12 mouse cellular contexts compared by ENCODE assay signal in genomic region chr16:22164446-22164845, GRCm38 (mm10). TPM values are rescaled to one million over a fixed set of nuclear protein-coding genes. Genes with fewer than 3 reads are reported as not detected.
DNase-seq lines count a peak whose midpoint lies in the region; ATAC-seq and TF ChIP-seq lines count a peak whose summit lies in the region.
"Had no signal": no experiment of that assay in that cellular context is flagged by ENCODE, and none has a peak within 500 bp of the region (broad histone marks: within the 10 kb centered on the region; RNA-seq: fewer than 3 reads in every experiment).

No protein-coding gene starts in this region.

- no peak for DNase-seq in hindbrain, embryonic 11.5 days (ENCODE audit: low spot score)
- no peak for DNase-seq in neural tube, embryonic 11.5 days (ENCODE audit: low spot score)
- no peak for DNase-seq in neural tube, embryonic 10.5 days (ENCODE audit: extremely low spot score, low spot score)
- DNase-seq in intestine, embryonic 14.5 days (ENCODE audit: low spot score) = no peak
- DNase-seq in stomach, postnatal 0 days (ENCODE audit: low spot score) = no peak
- DNase-seq in cerebellum, postnatal 10 days = no peak
- DNase-seq in urinary bladder, postnatal 4 days (ENCODE audit: low spot score in 2 of 2) = no peak
- DNase-seq: cerebellum, postnatal 36 days; lung, postnatal 10 days; thymus, postnatal 14 days had no signal

- no peaks in the 10 kb centered on the region; the same call in 1 of the 2 replicates for H3K4me1 ChIP-seq in hindbrain, embryonic 11.5 days (replicated peaks; ENCODE audit: control insufficient read depth, insufficient read depth, low read length)
- peaks cover 14% of the 10 kb centered on the region for H3K4me1 ChIP-seq in hindbrain, embryonic 16.5 days (ENCODE audit: control insufficient read depth, insufficient read depth, low read depth, low read length)
- peaks cover 3% of the 10 kb centered on the region; the same call in 1 of the 2 replicates for H3K4me1 ChIP-seq in neural tube, embryonic 11.5 days (ENCODE audit: control insufficient read depth, insufficient read depth, low read length)
- H3K4me1 ChIP-seq in intestine, embryonic 14.5 days (replicated peaks; ENCODE audit: control insufficient read depth, insufficient read depth, low read length) = peaks cover 14% of the 10 kb centered on the region
- no peaks in the 10 kb centered on the region for H3K4me1 ChIP-seq in stomach, postnatal 0 days (replicated peaks; ENCODE audit: control insufficient read depth, insufficient read depth)

- H3K27ac ChIP-seq in hindbrain, embryonic 11.5 days (ENCODE audit: low read depth, low read length) = no peak overlapping the region
- H3K27ac ChIP-seq in hindbrain, embryonic 16.5 days (ENCODE audit: low read depth, low read length) = no peak overlapping the region
- no peak overlapping the region for H3K27ac ChIP-seq in neural tube, embryonic 11.5 days (ENCODE audit: low read depth, low read length)
- no peak overlapping the region for H3K27ac ChIP-seq in intestine, embryonic 14.5 days (ENCODE audit: low read depth)
- no peak overlapping the region for H3K27ac ChIP-seq in stomach, postnatal 0 days (replicated peaks)
- H3K27ac ChIP-seq: hindbrain, embryonic 15.5 days had no signal

- no peak for TF ChIP-seq EP300 in stomach, postnatal 0 days (optimal IDR thresholded peaks at IDR 0.05)

- H3K4me2 ChIP-seq in hindbrain, embryonic 11.5 days (replicated peaks; ENCODE audit: low read depth, low read length) = peak overlapping the region; percentile 87; the same call in 1 of the 2 replicates
- no peak overlapping the region; the same call in 1 of the 2 replicates for H3K4me2 ChIP-seq in hindbrain, embryonic 16.5 days (ENCODE audit: low read length)
- peak overlapping the region; percentile 91; the same call in 1 of the 2 replicates for H3K4me2 ChIP-seq in neural tube, embryonic 11.5 days (ENCODE audit: low read depth)
- H3K4me2 ChIP-seq in intestine, embryonic 14.5 days (ENCODE audit: low read length) = peak overlapping the region; percentile 86
- H3K4me2 ChIP-seq in stomach, postnatal 0 days (replicated peaks; ENCODE audit: low read depth) = peak overlapping the region; percentile 80; the same call in 1 of the 2 replicates

- no peaks in the 10 kb centered on the region for H3K36me3 ChIP-seq in hindbrain, embryonic 11.5 days (ENCODE audit: control insufficient read depth, insufficient read depth, low read length)
- no peaks in the 10 kb centered on the region for H3K36me3 ChIP-seq in hindbrain, embryonic 16.5 days (ENCODE audit: control insufficient read depth, insufficient read depth, low read length)
- no peaks in the 10 kb centered on the region for H3K36me3 ChIP-seq in neural tube, embryonic 11.5 days (ENCODE audit: control insufficient read depth, insufficient read depth, low read length)
- no peaks in the 10 kb centered on the region for H3K36me3 ChIP-seq in intestine, embryonic 14.5 days (ENCODE audit: control insufficient read depth, insufficient read depth, low read length)
- no peaks in the 10 kb centered on the region for H3K36me3 ChIP-seq in stomach, postnatal 0 days (ENCODE audit: control insufficient read depth, insufficient read depth, low read length)
- H3K36me3 ChIP-seq: hindbrain, embryonic 15.5 days had no signal

- no peak for TF ChIP-seq CTCF in stomach, postnatal 0 days (IDR thresholded peaks at IDR 0.05; ENCODE audit: low read depth)

- no peaks in the 10 kb centered on the region for H3K27me3 ChIP-seq in hindbrain, embryonic 11.5 days (ENCODE audit: control insufficient read depth, insufficient read depth, low read length)
- H3K27me3 ChIP-seq in hindbrain, embryonic 16.5 days (replicated peaks; ENCODE audit: control insufficient read depth, insufficient read depth, low read length) = no peaks in the 10 kb centered on the region
- no peaks in the 10 kb centered on the region for H3K27me3 ChIP-seq in neural tube, embryonic 11.5 days (ENCODE audit: control insufficient read depth, insufficient read depth, low read length)
- H3K27me3 ChIP-seq in intestine, embryonic 14.5 days (replicated peaks; ENCODE audit: control insufficient read depth, insufficient read depth, low read length) = no peaks in the 10 kb centered on the region
- H3K27me3 ChIP-seq in stomach, postnatal 0 days (ENCODE audit: control insufficient read depth, insufficient read depth, low read length) = no peaks in the 10 kb centered on the region
- H3K27me3 ChIP-seq: hindbrain, embryonic 15.5 days had no signal

- no peak for ATAC-seq in hindbrain, embryonic 11.5 days (ENCODE audit: low FRiP score)
- no peak for ATAC-seq in hindbrain, embryonic 16.5 days
- no peak for ATAC-seq in neural tube, embryonic 11.5 days (ENCODE audit: insufficient read depth, low FRiP score, low TSS enrichment)
- ATAC-seq in intestine, embryonic 14.5 days (replicated peaks; ENCODE audit: low FRiP score, low TSS enrichment, low read depth) = no peak
- no peak for ATAC-seq in stomach, postnatal 0 days (ENCODE audit: low FRiP score, low TSS enrichment)

- H3K4me3 ChIP-seq in hindbrain, embryonic 11.5 days (ENCODE audit: low read depth, low read length) = no peak overlapping the region
- no peak overlapping the region for H3K4me3 ChIP-seq in hindbrain, embryonic 16.5 days (ENCODE audit: low read length)
- H3K4me3 ChIP-seq in neural tube, embryonic 11.5 days (ENCODE audit: low read depth, low read length) = no peak overlapping the region
- 0 out of 2 replicates have a peak overlapping the region, but pooled peaks have one; percentile 99 for H3K4me3 ChIP-seq in intestine, embryonic 14.5 days (ENCODE audit: low read depth, low read length)
- H3K4me3 ChIP-seq in stomach, postnatal 0 days (ENCODE audit: low read depth, low read length) = no peak overlapping the region

- WGBS in hindbrain, embryonic 11.5 days = 60% methylated on average over 8 of the region's 8 CpGs
- 48% methylated on average over 8 of the region's 8 CpGs for WGBS in hindbrain, embryonic 16.5 days
- WGBS in neural tube, embryonic 11.5 days = 62% methylated on average over 8 of the region's 8 CpGs
- WGBS in intestine, embryonic 14.5 days = 46% methylated on average over 8 of the region's 8 CpGs
- 41% methylated on average over 8 of the region's 8 CpGs for WGBS in stomach, postnatal 0 days

- H3K9ac ChIP-seq in hindbrain, embryonic 11.5 days (ENCODE audit: low read depth, low read length) = no peak overlapping the region
- H3K9ac ChIP-seq in hindbrain, embryonic 16.5 days (ENCODE audit: low read depth, low read length) = no peak overlapping the region
- no peak overlapping the region for H3K9ac ChIP-seq in neural tube, embryonic 11.5 days (ENCODE audit: low read length)
- no peak overlapping the region for H3K9ac ChIP-seq in intestine, embryonic 14.5 days (ENCODE audit: low read length)
- H3K9ac ChIP-seq in stomach, postnatal 0 days (ENCODE audit: low read length) = no peak overlapping the region

- no peaks in the 10 kb centered on the region for H3K9me3 ChIP-seq in hindbrain, embryonic 11.5 days (ENCODE audit: control insufficient read depth, low read length)
- H3K9me3 ChIP-seq in hindbrain, embryonic 16.5 days (ENCODE audit: control insufficient read depth, low read length) = no peaks in the 10 kb centered on the region
- H3K9me3 ChIP-seq in neural tube, embryonic 11.5 days (ENCODE audit: control insufficient read depth, low read length) = no peaks in the 10 kb centered on the region
- no peaks in the 10 kb centered on the region for H3K9me3 ChIP-seq in intestine, embryonic 14.5 days (ENCODE audit: control insufficient read depth, low read length)
- no peaks in the 10 kb centered on the region for H3K9me3 ChIP-seq in stomach, postnatal 0 days (ENCODE audit: control insufficient read depth, low read length)
- H3K9me3 ChIP-seq: hindbrain, embryonic 15.5 days had no signal

RNA-seq across cellular contexts. Expression of gene Igf2bp2, which starts 1.3 kb away (rescaled TPM):
- 122 and 132 TPM in 2 replicates for polyA plus RNA-seq in hindbrain, embryonic 11.5 days (2014; fragmentation: Nextera tagmentation; extraction: Ambion mirVana)
- 13.0 and 20.1 TPM in 2 replicates for polyA plus RNA-seq in hindbrain, embryonic 16.5 days (2015; fragmentation: Nextera tagmentation; extraction: Ambion mirVana)
- polyA plus RNA-seq in neural tube, embryonic 11.5 days (2014; fragmentation: Nextera tagmentation; extraction: Ambion mirVana) = 141 and 143 TPM in 2 replicates
- polyA plus RNA-seq in intestine, embryonic 14.5 days (2014; fragmentation: Nextera tagmentation; extraction: Ambion mirVana) = 139 and 152 TPM in 2 replicates
- polyA plus RNA-seq in stomach, postnatal 0 days (2015; fragmentation: Nextera tagmentation; extraction: Ambion mirVana) = 32.4 and 34.6 TPM in 2 replicates
